Mouse (Mus musculus) brown adipose tissue, adult 24 weeks (tissue): Measurements from ENCODE around the gene Bola3. TPM values are rescaled to one million over a fixed set of nuclear protein-coding genes. Genes with fewer than 3 reads are reported as not detected.
A peak's percentile ranks its signal among the peaks of the same experiment; 100 is the strongest.

Source experiments
- H3K27ac ChIP-seq: fragments of 200-500 bp; replicated peaks from 2 replicates; pipeline ENCODE4 v1.5.1; 2012; ENCODE audit warnings: low read depth, mild to moderate bottlenecking, low read length
- H3K4me1 ChIP-seq: fragments of 200-500 bp; 2 replicates; pipeline ENCODE4 v1.6.1; 2012; ENCODE audit warnings: low read length, mixed read lengths; ENCODE audit not compliant: control insufficient read depth, insufficient read depth, insufficient read length
- H3K4me3 ChIP-seq: fragments of 200-500 bp; 2 replicates; pipeline ENCODE4 v1.5.1; 2012; ENCODE audit warnings: low read depth, mild to moderate bottlenecking, low read length, moderate library complexity; ENCODE audit not compliant: insufficient read depth
- polyA plus RNA-seq: library from polyadenylated mRNA; stranded (reverse); fragments of >200 nt; gene quantifications from 2 replicates; pipeline ENCODE4 v1.2.4, GENCODE M21; 2012; ENCODE audit not compliant: missing spikeins, insufficient read depth, insufficient read length

The Bola3 gene
- polyA plus RNA-seq, 1 experiment = 946 TPM

GRCm38 (mm10) chr6:83354856-83355781 is 6.2 kb downstream of the Bola3 start:
- Histone ChIP-seq H3K27ac (no peak overlapping the region), H3K4me1 (peaks cover 4% of the 10 kb centered on the region), H3K4me3 (no peak overlapping the region)

GRCm38 (mm10) chr6:83356569-83357138 is 7.7 kb downstream of the Bola3 start:
- Histone ChIP-seq H3K4me3 (no peak overlapping the region), H3K27ac (no peak overlapping the region), H3K4me1 (no peaks in the 10 kb centered on the region)

GRCm38 (mm10) chr6:83357436-83357835 is 8.5 kb downstream of the Bola3 start:
- no peak overlapping the region for H3K27ac ChIP-seq
- no peak overlapping the region for H3K4me3 ChIP-seq
- no peaks in the 10 kb centered on the region for H3K4me1 ChIP-seq

DNA sequence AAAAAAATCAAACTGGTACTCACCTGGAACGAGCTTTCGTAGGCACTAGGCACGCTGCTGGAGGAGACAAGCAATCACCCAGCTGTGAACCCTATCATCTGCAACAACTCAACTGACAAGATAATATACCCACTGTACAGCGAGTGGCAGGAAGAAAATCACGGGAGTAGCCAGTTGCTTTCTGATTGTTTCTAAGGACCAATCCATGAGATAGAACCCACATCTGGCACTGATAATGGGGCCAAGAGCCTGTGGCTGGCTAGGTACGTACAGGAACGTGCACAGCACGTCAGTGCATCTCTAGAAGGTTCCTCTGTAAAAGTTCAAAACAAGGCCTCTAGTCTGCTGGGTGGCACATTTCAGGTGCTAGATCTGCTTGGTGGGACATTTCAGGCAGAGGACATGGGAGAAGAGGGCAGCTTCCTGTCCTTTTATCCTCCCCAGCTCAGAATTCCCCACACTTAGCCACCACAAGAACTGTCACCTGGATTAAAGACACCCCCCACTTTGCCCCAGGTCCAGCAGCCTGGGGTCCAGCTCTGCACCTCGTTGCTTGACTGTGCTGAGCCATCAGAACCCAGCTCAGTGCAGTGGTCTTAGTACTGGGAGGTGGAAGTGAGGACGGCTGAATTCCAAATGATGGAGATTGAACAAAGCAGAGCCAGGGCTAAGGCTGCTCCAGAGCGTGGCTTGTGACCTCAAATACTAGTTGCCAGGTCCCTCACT is 12.7 kb downstream of the Bola3 start:
- Histone ChIP-seq H3K4me3 (no peak overlapping the region), H3K4me1 (no peaks in the 10 kb centered on the region), H3K27ac (no peak overlapping the region)

- H3K27ac ChIP-seq = no peak overlapping the region
- no peak overlapping the region for H3K4me3 ChIP-seq
- no peaks in the 10 kb centered on the region for H3K4me1 ChIP-seq
These were observed 14.1 kb downstream of the Bola3 start for GRCm38 (mm10) chr6:83363075-83363474.

- H3K4me3 ChIP-seq = no peak overlapping the region
- no peak overlapping the region for H3K27ac ChIP-seq
- peaks cover 5% of the 10 kb centered on the region for H3K4me1 ChIP-seq
These were observed 21.5 kb downstream of the Bola3 start for GRCm38 (mm10) chr6:83370316-83370965.

DNA sequence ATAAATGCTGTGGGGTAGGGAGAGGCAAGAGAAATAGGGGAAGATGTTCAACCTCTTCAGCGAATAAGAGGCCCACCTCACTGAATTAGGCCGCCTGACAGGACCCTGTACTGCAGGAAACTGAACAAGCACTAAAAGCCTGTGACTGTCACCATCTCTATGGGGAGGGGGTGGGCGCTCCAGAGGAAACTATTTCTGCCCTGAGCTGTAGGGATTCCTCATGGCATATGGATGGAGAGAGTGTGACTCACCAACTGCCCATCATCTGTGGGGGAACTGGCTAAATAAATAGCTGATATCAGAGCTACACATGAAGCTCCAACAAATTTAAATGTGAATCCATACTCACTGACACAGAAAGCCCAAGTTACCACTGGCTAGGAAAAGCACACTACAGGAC is 22.4 kb downstream of the Bola3 start:
- Histone ChIP-seq H3K27ac (no peak overlapping the region), H3K4me3 (no peak overlapping the region), H3K4me1 (peaks cover 5% of the 10 kb centered on the region)

GRCm38 (mm10) chr6:83373704-83374300 is 24.9 kb downstream of the Bola3 start:
- peak overlapping the region; percentile 80 for H3K27ac ChIP-seq
- H3K4me3 ChIP-seq = no peak overlapping the region
- H3K4me1 ChIP-seq = peaks cover 5% of the 10 kb centered on the region

DNA sequence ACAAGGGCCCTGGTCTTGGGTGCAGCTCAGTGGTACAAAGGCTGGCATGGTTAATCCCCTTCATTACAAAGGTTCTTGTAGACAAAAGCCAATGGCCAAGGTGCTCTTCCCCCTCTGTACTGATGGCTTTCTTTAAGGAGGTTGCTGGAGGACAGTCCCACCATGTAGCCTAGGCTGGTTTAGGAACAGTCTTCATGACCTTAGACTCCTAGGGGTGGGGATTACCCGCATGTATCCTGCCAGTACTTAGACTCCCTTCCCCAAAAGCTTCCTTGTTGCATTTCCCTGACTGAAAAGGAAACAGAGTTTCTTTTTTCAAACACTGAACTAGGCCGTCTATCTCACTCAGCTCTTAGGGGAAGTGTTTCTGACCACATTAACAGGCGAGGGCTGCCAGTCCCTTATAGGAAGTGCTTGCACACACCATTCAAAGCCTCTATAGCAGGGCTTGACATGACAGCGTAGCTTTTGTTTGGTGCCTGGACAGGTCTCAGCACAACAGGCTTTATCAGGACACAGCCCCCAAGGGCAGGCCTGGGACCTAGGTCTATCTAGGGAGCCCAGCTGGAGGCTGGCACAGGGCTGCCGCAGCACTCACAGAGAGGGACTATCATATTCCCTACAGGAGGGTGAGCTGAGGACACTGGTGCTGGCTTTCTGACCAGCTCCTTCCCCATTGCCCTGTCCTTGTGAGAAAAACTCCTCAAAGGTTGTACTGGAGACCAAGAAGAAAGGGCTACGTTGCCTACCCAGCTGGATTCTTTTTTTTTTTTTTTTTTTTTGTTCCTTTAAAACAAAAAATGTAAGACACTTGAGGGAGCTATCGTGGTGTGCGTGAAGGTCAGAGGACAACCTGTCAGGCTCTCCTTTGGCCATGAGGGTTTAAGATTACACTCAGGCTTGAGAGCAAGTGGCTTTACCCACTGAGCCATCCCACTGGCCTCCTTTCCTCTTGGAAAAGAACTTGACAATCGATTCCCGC is 32.9 kb downstream of the Bola3 start:
- Histone ChIP-seq H3K4me1 (no peaks in the 10 kb centered on the region), H3K27ac (peak overlapping the region; percentile 67; the same call in 1 of the 2 replicates), H3K4me3 (no peak overlapping the region)

- H3K4me1 ChIP-seq = no peaks in the 10 kb centered on the region
- no peak overlapping the region for H3K27ac ChIP-seq
- H3K4me3 ChIP-seq = no peak overlapping the region
These were observed 36.7 kb downstream of the Bola3 start for GRCm38 (mm10) chr6:83385569-83386090.

DNA sequence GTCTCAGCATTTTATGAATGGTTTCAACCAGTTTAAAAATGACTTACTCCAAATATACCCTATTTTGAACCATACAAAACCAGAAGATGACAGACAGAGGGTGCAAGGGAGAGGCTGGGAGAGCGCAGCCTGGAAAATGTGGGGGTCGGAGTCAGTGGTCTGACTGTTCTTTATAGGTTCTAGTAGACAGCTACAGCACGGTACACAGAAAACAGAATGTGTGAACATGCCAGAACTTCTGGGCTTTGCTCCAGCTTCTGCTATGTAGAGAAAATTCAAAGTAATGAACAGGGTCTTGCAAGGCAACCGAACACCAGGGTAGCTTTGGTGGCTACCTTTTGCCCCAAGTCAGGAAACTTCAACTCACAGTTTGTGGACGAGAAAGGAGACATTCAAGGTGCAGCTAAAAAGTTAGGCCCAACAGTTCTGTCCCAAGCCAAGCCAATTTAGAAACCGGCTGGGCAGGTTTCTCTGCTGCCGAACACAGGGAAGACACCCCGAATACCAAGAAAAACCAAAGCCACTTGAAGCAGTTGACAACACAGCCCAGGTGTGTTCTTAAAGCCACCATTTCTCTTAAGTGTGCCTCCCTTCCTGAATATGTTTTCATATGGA is 43.3 kb downstream of the Bola3 start:
- H3K27ac ChIP-seq = no peak overlapping the region
- H3K4me3 ChIP-seq = no peak overlapping the region
- H3K4me1 ChIP-seq = peaks cover 2% of the 10 kb centered on the region; the same call in 1 of the 2 replicates

- H3K4me1 ChIP-seq = peaks cover 6% of the 10 kb centered on the region; the same call in 1 of the 2 replicates
- no peak overlapping the region for H3K27ac ChIP-seq
- H3K4me3 ChIP-seq = no peak overlapping the region
These were observed 45.2 kb downstream of the Bola3 start for GRCm38 (mm10) chr6:83394122-83394521.

GRCm38 (mm10) chr6:83395544-83396229 is 46.7 kb downstream of the Bola3 start:
- H3K4me3 ChIP-seq = no peak overlapping the region
- no peak overlapping the region for H3K27ac ChIP-seq
- peaks cover 14% of the 10 kb centered on the region for H3K4me1 ChIP-seq
